Mouse (Mus musculus): Measurements from ENCODE around the gene Znfx1.

The Znfx1 gene

DNA sequence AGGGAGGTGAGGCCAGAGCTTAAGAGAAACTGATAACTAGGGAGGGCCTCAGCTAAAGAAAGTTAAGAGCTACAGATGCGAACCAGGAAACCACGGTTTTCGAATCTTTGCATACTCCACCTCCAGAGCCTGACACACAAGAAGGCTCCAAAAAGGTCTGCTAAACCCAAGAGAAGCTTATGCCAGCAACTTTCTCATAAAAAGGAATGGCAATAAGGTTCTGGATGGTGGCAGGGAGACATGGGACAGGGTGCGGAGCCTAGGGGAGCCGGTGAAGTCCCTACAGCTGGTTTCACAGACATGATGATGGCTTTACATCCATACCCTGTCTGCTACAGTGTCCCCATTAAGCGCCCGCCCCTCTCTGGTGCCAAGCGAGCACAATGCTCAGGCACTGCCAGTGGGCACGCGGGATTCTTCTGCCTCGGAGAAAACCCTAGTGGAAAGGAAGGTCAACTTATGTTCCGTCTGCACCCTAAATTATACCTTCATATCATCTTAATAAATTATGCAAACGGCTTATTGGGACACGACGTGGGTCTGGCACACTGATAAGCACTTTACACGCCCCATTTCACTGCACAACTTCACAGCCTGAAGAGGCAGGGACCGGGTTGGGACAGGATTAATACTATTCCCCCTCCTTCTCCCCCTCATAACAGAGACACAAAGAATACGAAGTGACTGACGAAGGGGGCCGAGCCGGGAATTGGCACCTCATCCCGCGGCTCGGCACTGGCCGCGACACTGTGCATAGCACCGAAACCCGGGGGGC, 67.6 kb downstream of the Znfx1 start:
- DNase-seq (ENCODE audit: low spot score): peak; percentile 13

DNA sequence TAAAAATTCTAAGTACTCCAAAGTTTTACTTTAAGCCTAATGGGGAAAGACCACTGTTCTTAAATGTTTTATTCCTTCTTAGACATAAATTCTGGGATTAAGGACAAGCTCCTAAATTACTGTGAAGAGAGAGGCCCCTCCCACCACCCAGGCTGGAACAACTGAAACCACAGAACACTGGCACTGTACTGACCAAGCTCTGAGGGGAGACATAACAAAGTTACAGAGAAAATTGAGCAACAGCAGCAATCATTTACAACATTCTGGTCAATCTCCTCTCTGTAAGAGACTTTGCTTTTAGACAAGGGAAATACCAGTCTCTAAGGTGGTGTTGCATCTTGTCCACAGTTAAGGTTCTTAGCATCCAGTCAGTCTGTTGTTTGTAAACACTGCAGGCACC, 70.9 kb downstream of the Znfx1 start:
- no peak for DNase-seq (ENCODE audit: low spot score)

DNA sequence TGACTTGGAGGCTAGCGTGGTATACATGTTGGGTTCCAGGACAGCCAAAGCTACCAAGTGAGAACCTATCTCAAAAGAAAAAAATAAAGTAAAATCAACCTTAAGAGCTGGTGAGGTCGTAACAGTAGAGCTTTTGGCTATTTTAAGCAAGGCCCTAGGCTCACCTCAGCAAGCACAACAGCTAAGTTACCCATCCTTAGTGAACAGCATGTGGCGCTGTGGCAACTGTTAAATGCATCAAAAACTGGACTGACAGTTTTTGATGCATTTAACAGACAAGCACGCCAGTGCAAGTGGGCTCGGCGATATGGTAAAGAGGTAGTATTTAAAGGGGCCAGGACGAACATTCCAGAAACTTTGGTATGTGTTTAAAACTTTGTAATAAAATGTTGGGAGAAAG, 72.0 kb downstream of the Znfx1 start:
- DNase-seq (ENCODE audit: low spot score): no peak
